Mouse (Mus musculus) left cerebral cortex, adult 2 months (tissue): ENCODE data around the gene Tspan31. TPM values are rescaled to one million over a fixed set of nuclear protein-coding genes. Genes with fewer than 3 reads are reported as not detected.
"Not testable (repeated sequence)": the region's sequence is repeated elsewhere in the genome, so short reads cannot be mapped to it uniquely, and the experiment has no call there.

Experiments used
- DNase-seq, 2 experiments: peaks; one replicate each; pipeline ENCODE4 v3.0.0; 2021 to 2022; ENCODE audit warnings: low spot score in 2 of 2, mixed read lengths in 1 of 2; ENCODE audit errors: extremely low spot score in 1 of 2
- H3K27ac ChIP-seq: fragments of 200-600 bp; 2 replicates; pipeline ENCODE4 v1.8.1; 2022
- H3K4me3 ChIP-seq: fragments of 200-600 bp; 2 replicates; pipeline ENCODE4 v1.8.1; 2022
- CTCF ChIP-seq: fragments of 200-600 bp; IDR thresholded peaks from 2 replicates; pipeline ENCODE4 v1.8.1; 2022; ENCODE audit warnings: antibody characterized with exemption, mild to moderate bottlenecking, moderate library complexity
- intact Hi-C: fragments of 180-260 bp; cut with DNase I; formaldehyde crosslinking; loops from one replicate; pipeline ENCODE4 v1.15.1; 2025
- total RNA-seq, 2 experiments: library from RNA; stranded (reverse); gene quantifications; 2 replicates each; pipeline ENCODE4 v1.2.3; 2021

Gene Tspan31
- total RNA-seq, 2 experiments from 2014 or later, result 63.7 to 64.4 TPM

- H3K27ac ChIP-seq, intact Hi-C loops, DNase-seq, H3K4me3 ChIP-seq: not testable (repeated sequence)
- TF ChIP-seq CTCF, result peak; percentile 37
These were observed 2.2 kb upstream of the Tspan31 start for GRCm38 (mm10) chr10:127072270-127072669.

GRCm38 (mm10) chr10:127071203-127071602, 1.1 kb upstream of the Tspan31 start:
- TF ChIP-seq CTCF, result no peak
- peak overlapping the region; percentile 90 for H3K27ac ChIP-seq
- DNase-seq, result no peak
- H3K4me3 ChIP-seq, result peak overlapping the region; percentile 71
- intact Hi-C loops, result no loop called here

- intact Hi-C loops, result no loop called here
- DNase-seq, result no peak
- no peak for TF ChIP-seq CTCF
- Histone ChIP-seq H3K27ac (peak overlapping the region; percentile 76), H3K4me3 (peak overlapping the region; percentile 71)
These were observed 529 bp downstream of the Tspan31 start for GRCm38 (mm10) chr10:127069281-127070189.

GRCm38 (mm10) chr10:127068360-127069038, 1.6 kb downstream of the Tspan31 start:
- no peak overlapping the region for H3K27ac ChIP-seq
- no peak overlapping the region; the same call in 1 of the 2 replicates for H3K4me3 ChIP-seq
- intact Hi-C loops, result no loop called here
- DNase-seq, result no peak
- no peak for TF ChIP-seq CTCF

GRCm38 (mm10) chr10:127066519-127067018, 3.5 kb downstream of the Tspan31 start:
- intact Hi-C loops, result no loop called here
- Histone ChIP-seq H3K4me3 (no peak overlapping the region), H3K27ac (no peak overlapping the region)
- no peak for TF ChIP-seq CTCF
- no peak for DNase-seq

GRCm38 (mm10) chr10:127065981-127066380, 4.1 kb downstream of the Tspan31 start:
- Histone ChIP-seq H3K4me3 (no peak overlapping the region), H3K27ac (no peak overlapping the region)
- TF ChIP-seq CTCF, result no peak
- intact Hi-C loops, result no loop called here
- no peak for DNase-seq

GRCm38 (mm10) chr10:127063913-127064870, 5.9 kb downstream of the Tspan31 start:
- TF ChIP-seq CTCF, result no peak
- peak overlapping the region; percentile 89 for H3K27ac ChIP-seq
- intact Hi-C loops, result loop anchor here (5.0 kb wide), 1 partner anchor 558 kb away; the partner anchor contains the start of gene Lrp1
- peak overlapping the region; percentile 82 for H3K4me3 ChIP-seq
- no peak for DNase-seq

GRCm38 (mm10) chr10:127063239-127063872, 6.7 kb downstream of the Tspan31 start, which contains the start of gene Cdk4:
Cdk4 (plus strand) TSS chr10:127063534.
- Histone ChIP-seq H3K4me3 (peak within 1 kb of the TSS; percentile 82), H3K27ac (peak within 1 kb of the TSS; percentile 89)
- no peak for TF ChIP-seq CTCF
- peak; percentile 98 to 99 for DNase-seq
- intact Hi-C loops, result loop anchor here (5.0 kb wide), 1 partner anchor 559 kb away; the partner anchor contains the start of gene Lrp1

- H3K27ac ChIP-seq, result peak overlapping the region; percentile 87
- TF ChIP-seq CTCF, result no peak
These were observed 7.6 kb downstream of the Tspan31 start for GRCm38 (mm10) chr10:127062503-127062902.

GRCm38 (mm10) chr10:127062101-127062500, 8.0 kb downstream of the Tspan31 start:
- not testable (repeated sequence) for H3K27ac ChIP-seq
- intact Hi-C loops, result loop anchor here (5.0 kb wide), 1 partner anchor 560 kb away; the partner anchor contains the start of gene Lrp1

More at GRCm38 (mm10) chr10:127062503-127062902, 7.6 kb downstream of the Tspan31 start:
- H3K4me3 ChIP-seq, result no peak overlapping the region
- no peak for DNase-seq
- intact Hi-C loops, result loop anchor here (5.0 kb wide), 1 partner anchor 560 kb away; the partner anchor contains the start of gene Lrp1

More at GRCm38 (mm10) chr10:127062101-127062500, 8.0 kb downstream of the Tspan31 start:
- not testable (repeated sequence) for H3K4me3 ChIP-seq, DNase-seq
